Mouse (Mus musculus) naive thymus-derived CD4-positive, alpha-beta T cell, adult 2 months (primary cell): ENCODE data around the gene Pidd1.
A peak's percentile ranks its signal among the peaks of the same experiment; 100 is the strongest.

Source experiments
- DNase-seq: peaks from one replicate; pipeline ENCODE4 v3.0.0-alpha.2; 2011; ENCODE audit warnings: low read depth

Pidd1 gene

DNA sequence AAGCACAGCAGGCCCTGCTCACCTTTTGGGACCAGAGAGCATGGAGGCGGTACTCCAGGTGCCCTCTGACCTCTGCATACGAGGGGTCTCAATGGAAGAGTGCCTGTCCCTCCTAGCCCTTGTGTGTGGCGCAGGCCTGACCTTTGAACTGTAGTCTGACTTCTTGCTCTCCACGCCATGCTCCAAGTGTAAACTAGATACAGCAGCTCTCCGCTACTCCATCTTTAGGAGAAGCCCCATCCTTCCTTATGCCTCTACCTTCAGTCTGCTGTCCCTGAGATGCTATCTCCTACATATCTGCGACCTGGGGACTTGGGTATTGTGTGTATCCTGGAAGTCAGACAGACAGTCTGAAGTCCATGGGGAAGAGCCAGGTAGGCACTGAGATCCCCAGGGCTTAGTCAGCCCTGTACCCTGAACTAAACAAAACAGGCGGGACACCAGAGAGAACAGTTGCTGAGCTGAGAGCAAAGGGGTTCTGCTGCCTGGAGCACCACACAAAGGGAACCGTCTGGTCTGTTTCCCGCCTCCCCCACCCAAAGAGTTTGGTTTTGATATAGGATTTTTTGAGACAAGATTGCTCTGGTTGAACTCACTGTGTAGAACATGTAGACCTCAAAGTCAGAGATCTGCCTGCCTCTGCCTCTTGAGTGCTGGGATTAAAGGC, 7.8 kb downstream of the Pidd1 start:
- no peak for DNase-seq

GRCm38 (mm10) chr7:141435129-141435855, 8.5 kb downstream of the Pidd1 start:
- peak; percentile 80 for DNase-seq

DNA sequence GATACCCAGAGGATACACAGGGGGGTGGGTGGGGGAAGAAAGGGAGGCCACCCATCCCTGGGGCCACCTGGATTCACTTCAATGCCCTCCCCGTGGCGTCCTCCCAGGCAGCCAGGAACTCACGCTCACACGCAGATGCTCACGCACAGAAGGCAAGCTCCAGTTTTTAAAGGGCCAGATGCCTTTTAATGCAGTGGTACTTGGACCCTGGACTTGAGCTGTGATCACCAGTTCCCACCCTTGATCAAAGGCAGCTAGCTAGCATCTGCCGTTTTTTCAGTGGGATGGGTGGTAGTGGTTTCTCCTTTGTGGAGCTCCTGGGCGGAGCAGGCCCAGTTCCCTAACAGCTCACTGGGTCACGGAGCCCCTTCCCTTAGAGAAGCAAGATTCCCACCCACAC, 9.4 kb downstream of the Pidd1 start:
- DNase-seq, result peak; percentile 53

- no peak for DNase-seq
Measured at GRCm38 (mm10) chr7:141433517-141434400, 10.1 kb downstream of the Pidd1 start.

GRCm38 (mm10) chr7:141432741-141433516, 10.9 kb downstream of the Pidd1 start:
- DNase-seq, result no peak

DNA sequence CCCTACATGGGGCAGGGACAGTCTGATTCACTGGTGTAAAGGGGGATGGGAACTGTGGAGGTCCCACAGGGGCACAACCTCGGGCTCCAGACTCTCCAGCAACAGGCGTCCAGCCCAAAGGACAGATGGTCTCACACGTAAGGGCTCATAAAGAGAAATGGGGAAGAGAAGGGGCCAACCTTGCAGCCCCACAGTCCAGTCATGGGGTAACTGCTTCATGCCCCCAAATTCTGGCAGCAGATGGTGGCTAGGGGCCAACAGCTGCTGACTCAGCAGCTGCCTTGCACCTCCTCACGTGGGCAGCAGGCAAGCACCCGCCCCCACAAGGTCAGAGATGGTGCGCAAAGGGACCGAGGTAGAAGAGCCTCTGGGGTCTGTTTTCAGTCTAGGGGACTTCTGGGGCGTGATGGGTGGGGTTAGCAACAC, 11.6 kb downstream of the Pidd1 start:
- no peak for DNase-seq

- DNase-seq, result no peak
Measured at GRCm38 (mm10) chr7:141431434-141432185, 12.2 kb downstream of the Pidd1 start.

DNA sequence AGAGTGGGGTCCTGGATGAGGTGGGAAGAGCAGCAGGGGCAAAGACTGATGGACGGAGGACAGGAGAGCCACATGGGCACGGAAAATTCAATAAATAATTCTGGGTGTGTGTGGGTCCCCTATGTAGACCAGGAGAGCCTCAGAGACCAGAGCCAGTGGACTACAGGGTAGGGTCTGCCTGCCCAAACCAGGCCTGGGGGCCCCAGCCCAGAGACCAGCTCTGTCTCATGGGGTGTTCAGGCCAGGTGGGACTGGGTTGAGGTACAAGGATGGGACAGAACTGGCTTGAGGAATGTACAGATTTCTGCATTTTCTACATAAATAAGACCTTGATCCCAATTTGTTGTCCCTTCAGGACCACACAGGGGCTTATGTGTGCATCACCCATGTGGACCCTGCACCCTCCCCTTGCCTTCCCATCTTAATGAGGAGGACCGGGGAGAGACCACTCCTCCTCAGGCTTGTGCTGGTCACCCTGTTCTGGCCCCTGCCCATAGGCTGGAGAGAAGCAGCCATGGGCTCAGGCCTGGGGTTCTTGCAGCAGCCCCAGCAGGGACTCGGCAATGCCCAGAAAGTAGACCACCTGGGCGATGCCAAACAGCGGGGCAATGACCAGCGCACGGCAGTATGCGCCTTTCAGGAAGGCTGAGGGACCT, 13.1 kb downstream of the Pidd1 start:
- DNase-seq, result no peak

DNA sequence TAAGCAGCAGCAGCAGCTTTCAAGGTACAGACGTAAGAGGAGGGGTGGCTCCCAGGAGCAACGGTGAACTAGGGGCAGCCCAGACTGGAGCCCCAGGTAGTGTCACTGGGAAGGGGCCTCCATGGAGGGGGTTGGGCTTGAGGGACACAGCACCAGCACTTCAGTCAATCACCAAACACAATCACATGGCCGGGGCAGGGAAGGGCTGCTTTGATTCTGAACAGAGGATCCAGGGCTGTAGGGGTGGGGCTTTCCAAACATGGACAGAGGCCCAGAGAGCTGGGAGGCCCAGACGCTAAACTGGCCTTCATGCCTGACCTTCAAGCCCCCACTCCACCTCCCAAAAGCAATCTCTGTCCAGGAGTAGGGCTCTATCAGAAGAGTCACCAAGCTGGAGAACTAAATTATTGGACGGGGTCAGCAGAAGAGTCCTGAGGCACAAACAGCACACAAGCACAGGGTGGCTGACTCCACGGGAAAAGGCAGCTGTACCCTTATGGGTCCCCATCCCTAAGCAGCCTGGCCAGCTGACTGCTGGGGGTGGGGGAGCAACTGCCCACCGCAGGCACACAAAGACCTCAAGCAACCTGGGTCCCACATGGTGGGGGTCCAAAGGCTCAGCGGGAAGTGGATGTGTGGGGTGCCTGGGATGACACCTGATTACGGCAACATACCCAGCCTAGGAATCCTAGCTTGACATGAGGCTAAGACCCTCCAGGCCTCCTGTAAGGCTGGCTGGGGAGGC, 13.8 kb downstream of the Pidd1 start:
- no peak for DNase-seq

DNA sequence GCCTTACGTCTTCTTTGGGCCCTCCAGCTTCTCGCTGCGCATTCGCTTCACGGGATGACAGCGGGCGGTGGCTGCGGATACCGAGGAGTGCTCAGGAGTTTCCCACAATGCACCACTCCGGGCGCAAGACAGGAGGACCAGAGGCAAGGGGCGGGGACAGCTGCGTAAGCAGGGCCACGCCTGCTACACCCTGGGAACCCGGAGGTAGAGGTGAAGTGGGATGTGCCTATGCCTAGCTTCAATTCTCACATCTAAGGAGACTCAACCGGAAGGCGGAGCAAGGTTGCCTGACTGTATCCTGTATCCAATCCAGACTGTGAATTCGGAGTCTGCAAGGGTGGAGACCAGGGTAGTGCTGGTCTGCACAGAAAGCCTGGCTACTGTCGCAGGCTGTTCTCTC, 14.5 kb downstream of the Pidd1 start, which contains the start of gene Cend1:
Cend1 (minus strand) TSS at position 182 of the 400 bp plus-strand sequence.
- DNase-seq, result no peak

GRCm38 (mm10) chr7:141428701-141429100, 15.1 kb downstream of the Pidd1 start:
- DNase-seq, result no peak

GRCm38 (mm10) chr7:141426948-141427730, 16.7 kb downstream of the Pidd1 start:
- no peak for DNase-seq

DNA sequence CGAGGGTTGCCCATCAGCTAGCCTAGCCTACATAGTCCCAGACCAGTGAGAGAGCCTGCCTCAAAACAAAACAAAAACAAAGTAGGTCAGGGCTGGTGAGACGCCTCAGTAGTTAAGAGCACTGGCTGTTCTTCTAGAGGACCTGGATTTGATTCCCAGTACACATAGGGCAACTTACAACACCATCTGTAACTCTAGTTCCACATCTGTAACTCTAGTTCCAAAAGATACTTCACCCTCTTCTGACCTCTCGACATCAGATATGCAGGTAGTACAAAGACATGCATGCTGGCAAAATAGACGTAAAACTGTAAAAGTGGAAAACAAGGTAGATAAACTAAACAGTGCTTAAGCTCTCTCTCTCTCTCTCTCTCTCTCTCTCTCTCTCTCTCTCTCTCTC, 20.0 kb downstream of the Pidd1 start:
- no peak for DNase-seq

DNA sequence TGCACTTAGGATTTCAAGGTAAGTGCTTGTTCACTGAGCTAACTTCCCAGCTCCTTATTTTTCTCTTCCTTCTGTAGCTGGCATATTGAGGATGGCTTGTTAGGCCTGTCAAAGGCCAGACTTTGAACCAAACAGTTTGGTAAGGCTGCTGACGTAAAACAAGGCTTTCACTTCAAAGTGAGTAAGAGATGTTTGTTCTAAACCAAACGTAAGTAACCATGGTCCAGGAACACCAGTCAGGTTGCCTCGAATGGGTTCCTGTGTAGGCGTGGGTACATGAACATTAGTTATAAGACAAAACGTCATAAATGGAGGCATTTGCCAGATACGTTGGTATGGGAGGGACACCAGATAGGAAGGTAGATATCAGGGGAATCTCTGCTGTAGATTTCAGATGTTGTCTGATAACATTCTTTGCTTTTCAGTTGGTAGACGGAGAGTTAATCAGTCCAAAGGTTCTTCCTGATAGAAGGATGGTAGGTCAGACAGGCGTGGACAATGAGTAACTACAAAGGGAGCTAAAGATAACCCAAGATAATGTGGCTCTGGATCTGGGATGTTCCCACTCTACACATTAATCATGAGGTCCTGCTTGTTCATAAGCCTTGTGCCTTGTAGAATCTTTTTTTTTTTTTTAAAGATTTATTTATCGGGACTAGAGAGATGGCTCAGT, 23.7 kb downstream of the Pidd1 start:
- DNase-seq, result no peak

DNA sequence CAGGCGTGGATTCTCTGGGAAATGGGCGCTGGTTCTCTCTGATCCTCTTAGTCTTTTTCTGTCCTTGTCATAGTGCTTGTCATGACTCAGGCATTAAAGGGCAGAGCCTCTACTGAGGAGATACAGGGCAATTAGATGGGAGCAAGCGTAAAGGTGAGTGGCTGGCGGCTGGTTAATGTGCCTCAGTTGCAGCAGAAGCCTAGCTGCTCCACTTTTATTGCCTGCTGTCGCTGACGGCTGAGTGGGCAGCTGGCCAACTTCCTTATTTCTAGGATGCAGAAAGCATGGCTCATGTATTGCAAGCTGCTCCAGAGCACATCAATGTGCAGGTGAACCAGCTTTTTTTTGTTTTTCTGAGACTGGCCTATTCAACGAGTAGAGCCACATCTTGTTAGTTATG, 24.9 kb downstream of the Pidd1 start:
- DNase-seq, result no peak

GRCm38 (mm10) chr7:141417731-141418681, 25.8 kb downstream of the Pidd1 start:
- DNase-seq, result no peak

DNA sequence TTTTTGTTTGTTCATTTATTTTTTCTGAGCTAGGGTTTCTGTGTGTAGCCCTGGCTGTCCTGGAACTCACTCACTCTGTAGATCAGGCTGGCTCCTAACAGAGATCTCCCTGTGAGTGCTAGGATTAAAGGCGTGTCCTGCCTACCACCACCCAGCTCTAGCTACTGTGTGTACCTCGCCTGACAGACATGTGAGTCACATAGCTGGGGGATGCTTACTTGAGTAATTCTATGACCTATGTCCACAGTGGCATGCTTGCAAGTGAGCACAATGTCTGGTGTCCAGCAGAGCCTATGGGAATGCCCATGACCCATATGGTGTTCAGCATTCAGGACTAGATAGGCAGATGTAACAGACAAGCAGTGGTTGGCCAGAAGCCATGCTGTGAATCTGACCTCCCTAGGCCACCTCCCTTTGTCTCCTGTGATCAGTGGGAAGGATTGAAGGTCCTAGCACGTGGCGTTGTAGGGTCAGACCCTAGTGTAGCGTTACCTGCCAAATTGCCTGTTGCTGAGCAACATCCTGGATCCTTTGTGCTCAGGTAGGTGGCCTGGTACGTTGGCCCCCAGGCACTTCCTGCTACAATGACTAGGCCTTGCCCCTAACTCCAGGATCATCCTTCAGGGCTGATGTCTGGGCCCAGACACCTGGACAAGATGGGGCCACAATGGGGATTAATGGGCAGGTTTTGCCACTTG, 27.5 kb downstream of the Pidd1 start:
- no peak for DNase-seq
